Mouse (Mus musculus) skeletal muscle tissue, adult 2 months (tissue): Measurements from ENCODE around the gene Iqck.

Experiments
- DNase-seq: peaks from one replicate; pipeline ENCODE4 v3.0.0-alpha.2; 2012; ENCODE audit warnings: low read depth, low spot score

The Iqck gene

GRCm38 (mm10) chr7:118855171-118855876 is at the start of gene Iqck:
Iqck (plus strand) TSS chr7:118855752.
- peak; percentile 73 for DNase-seq

DNA sequence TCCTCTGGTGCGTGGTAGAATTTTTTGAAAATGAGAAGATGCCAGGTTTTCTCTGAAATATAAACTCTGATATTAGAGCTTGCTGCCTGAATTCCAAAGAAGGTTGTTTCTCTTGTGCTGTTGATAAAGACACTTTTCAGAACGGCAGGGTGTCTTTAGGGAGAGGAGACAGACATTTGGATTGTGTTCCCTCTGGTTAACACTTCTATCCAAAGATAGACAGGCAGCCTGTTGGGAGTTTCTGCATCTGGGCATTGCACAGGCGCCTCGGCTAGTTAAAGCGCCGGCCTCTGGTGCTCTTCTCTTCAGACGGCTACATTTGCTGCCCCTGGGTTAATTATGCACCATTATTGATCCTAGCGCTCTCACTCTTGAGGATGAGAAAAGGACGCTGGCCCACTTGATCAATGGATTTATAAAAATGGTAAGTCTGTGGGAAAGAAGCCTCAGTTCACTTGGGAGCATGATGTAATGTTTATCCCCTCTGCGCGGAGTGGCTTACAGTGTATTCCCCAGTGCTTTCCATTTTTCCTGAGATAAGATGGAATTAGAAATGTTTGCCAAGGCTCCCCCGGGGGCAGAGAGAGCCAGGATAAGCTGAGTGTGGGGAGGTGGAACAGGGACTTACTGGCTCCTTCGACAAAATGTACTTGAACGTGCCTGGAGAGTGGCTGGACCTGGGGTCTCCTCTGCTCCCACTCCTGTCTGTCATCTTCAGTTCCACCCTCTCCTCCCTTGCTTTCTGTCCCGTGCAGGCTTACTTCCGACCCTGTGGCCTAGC is 48.7 kb upstream of the Iqck start:
- no peak for DNase-seq

DNA sequence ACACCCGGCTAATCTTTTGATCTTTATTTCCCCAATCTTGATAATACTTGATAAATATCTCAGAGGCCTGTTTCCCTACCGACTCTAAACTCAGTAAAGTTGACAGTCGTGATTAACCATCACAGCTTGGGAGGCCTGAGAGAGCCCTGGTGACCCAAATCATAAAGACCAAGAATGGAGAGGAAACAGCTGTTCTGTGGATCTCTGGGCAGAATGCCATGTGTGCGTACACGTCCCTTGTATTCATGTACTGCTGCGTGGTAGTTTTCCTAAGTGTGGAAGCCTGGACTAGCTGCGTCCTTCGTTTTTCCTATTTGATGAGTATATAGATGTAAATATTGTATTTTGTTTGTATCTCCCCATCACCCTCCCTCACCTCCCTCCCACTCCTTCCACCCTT is 47.7 kb upstream of the Iqck start:
- peak; percentile 18 for DNase-seq

- DNase-seq, result no peak
These were observed 44.0 kb upstream of the Iqck start for GRCm38 (mm10) chr7:118811407-118812106.

DNA sequence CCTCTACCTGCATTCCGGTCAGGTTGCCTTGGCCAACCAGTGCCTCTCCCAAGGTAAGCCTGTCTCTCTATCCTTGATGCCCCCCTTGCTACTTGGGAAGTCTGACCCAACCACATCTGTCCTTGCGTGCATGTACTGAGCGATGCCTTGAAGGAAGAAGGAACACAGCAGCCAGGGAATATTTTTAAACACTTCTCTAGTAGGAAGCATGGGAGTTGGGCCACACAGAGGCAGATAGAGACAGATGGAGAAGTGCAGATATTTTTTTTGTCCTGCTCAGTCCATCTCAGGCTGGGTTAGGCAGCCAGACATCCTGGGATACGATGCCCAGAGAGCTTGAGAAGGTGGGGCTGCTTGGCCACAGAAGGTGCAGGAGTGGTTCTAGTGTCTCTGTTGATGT is 42.0 kb upstream of the Iqck start:
- no peak for DNase-seq

DNA sequence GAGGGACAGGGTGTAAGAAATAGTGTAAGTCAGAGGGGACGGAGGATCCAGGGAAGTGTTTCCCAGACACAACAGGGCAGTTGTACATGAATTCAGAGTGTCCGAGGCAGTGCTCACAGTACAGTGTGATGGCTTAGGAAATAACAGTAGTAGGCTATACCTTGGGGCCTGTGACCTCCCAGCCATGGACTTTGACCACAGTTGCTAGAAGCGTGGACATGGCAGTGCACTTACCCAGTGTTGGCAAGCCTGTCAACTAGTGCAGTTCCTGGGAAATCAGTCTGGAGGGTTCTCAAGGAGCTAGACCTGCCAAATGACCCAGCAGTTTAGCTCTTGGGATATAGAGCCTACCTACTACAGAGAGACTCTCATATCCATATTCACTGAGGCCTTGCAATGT is 39.3 kb upstream of the Iqck start:
- no peak for DNase-seq

GRCm38 (mm10) chr7:118817741-118818140 is 37.8 kb upstream of the Iqck start:
- DNase-seq, result no peak

DNA sequence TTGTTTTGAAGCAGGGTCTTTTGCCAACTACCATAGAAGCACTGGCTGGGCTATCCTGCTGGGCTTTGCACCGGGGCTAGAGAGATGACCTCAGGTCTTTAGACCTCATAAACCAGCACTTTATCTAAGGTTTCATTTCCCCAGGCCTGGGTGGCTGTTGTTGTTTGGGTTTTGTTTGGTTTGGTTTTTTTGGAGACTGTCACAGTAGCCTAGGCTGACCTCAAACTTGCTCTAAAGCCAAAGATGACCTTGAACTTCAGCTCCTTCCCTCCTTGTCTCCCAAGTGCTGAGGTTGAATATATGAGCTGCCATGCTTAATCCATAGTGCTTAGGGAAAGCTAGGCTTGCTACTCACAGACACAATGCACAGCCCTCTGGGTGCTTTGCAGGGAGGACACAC is 35.9 kb upstream of the Iqck start:
- no peak for DNase-seq

DNA sequence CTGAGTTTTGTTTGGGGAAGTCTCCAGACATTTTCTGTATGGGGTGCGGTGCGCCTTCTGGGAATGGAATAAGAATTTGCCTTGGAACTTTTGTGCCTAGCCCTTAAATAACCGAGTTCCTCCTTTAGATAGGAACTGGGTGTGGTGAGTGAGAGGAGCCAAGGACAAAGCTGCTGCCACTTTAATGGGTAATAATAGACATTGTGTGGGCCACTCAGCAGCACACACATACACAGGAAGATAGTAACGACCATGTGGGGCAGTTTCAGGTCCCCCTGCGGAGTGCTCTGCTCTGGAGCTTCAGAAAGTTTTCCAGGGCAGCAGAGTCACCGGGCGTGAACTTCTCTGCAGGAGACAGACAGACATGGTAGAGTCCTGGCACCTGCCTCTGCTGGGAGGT is 34.2 kb upstream of the Iqck start:
- DNase-seq, result peak; percentile 39

DNA sequence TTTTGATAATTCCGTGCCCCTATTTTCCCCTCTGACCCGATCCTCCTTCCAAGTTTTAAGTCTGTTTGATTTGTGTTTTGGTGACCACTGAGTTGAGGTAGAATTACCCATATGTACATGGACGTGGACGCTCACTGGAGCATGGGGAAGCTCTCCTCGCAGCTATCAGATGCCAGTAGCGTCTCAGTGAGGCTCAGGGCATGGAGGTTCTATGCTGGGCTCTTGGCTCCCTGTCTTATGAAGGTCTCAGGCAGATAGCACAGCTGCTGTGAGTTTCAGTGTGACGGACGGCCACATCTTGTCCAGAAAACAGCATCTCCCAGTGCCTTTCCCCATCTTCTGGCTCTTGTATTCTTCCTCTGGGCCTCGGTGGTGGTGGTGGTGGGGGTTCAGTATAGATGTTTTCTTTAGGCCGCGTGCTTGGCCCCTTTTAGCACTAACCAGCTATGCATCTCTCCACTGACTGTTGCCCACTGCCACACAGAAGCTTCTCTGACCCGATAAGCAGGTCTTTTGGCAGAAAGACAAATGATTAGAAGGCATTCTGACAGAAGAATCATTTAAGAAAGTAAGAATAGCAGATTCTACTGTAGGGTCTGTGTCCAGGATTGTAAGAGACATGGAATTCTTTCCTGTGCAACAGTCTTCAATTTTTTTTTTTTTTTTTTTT is 33.5 kb upstream of the Iqck start:
- DNase-seq, result no peak

- DNase-seq, result no peak
These were observed 31.1 kb upstream of the Iqck start for GRCm38 (mm10) chr7:118824451-118824850.

DNA sequence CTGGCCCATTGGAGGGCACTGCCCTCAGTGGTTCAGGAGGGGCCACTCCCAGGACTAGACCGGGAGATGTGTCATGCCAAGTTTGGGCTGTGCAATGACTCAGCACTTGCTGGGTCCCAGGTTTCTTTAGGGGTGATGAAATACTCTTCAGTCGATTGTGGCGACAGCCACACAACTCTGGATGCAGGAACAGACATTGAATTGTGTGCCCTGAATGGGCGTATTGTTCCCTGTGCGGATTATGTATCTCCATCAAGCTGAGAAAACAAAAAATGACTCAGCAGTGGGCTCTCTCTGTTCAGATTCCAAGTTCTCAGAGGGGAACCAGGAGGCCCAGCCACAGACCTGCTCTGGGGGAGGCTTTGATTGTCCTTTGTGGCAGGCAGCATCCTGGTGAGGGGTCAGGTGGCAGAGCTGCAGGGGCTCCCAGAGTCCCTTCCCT is 27.6 kb upstream of the Iqck start:
- DNase-seq, result no peak

DNA sequence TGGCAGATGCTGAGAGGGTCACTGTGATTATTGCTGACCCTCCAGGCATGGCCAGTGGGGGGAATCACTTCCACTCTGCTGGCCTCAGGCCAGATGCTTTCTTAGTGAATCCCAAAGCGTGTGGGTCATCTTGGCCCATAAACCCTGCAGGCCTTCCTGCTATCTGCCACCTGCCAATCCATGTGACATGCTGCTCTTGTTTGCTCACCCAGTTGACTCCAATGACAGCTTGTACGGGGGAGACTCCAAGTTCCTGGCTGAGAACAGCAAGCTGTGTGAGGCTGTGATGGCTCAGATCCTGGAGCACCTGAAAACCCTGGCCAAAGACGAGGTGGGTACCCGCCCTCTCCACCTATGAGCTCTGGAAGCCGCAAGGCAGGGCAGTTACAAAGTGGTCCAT is 17.7 kb upstream of the Iqck start:
- DNase-seq, result no peak

- no peak for DNase-seq
These were observed 14.4 kb upstream of the Iqck start for GRCm38 (mm10) chr7:118841030-118841745.

DNA sequence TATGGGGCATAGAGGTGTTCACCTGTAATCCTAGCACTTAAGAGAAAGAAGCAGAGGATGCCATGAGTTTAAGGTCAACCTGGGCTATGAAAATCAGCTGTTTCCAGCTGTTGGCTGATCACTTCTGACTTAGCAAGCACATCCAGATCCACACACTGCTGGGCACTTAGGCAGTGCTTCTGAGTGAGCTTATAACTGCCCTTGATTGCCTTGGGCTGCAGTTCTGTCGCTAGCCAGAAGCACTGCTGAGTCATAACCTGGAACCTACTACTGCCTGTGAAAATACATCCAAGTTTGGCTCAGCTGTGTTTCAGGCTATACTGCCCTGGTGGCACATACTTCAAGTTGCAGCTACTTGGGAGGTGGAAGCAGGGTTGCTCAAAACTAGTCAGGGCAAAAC is 13.8 kb upstream of the Iqck start:
- peak; percentile 57 for DNase-seq

DNA sequence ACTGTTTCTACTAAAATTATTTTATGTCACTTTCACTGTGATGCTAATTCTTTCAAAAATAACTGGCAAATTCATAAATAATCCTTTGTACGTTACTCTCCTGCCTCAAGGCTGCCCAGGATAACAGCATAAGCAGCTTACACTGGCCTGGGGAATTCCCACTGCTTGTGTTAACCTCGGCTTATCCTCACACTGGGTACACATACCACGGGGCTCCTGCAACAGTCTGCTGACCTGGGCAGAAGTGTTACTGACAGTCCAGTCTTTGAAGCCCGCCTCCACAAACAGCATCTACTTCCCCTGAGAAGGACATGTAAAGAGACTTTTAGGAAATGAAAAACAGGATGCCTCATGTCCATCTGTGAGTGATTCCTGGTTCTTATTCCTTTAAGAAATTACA is 12.6 kb upstream of the Iqck start:
- no peak for DNase-seq

GRCm38 (mm10) chr7:118845141-118845540 is 10.4 kb upstream of the Iqck start:
- DNase-seq, result no peak

GRCm38 (mm10) chr7:118846329-118846728 is 9.2 kb upstream of the Iqck start:
- no peak for DNase-seq

DNA sequence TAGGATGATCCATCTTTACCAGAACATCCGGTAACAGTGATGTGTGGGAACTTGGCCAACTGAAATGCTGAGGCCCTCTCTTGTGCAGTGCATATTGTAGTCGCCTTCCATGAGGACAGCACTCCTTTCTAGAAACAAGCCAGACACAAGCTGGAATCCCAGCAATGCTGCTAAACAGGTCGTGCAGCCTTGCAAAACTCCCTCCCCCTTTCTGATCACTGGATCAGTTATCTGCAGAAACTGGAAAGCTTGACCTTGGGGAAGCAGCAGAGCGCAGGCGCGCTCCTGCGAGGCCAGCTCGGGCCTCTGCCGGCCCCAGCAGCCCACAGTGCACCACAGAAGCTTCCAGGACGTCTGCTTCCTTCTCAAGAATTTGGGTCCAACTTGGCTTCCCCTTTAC is 6.8 kb upstream of the Iqck start:
- no peak for DNase-seq

DNA sequence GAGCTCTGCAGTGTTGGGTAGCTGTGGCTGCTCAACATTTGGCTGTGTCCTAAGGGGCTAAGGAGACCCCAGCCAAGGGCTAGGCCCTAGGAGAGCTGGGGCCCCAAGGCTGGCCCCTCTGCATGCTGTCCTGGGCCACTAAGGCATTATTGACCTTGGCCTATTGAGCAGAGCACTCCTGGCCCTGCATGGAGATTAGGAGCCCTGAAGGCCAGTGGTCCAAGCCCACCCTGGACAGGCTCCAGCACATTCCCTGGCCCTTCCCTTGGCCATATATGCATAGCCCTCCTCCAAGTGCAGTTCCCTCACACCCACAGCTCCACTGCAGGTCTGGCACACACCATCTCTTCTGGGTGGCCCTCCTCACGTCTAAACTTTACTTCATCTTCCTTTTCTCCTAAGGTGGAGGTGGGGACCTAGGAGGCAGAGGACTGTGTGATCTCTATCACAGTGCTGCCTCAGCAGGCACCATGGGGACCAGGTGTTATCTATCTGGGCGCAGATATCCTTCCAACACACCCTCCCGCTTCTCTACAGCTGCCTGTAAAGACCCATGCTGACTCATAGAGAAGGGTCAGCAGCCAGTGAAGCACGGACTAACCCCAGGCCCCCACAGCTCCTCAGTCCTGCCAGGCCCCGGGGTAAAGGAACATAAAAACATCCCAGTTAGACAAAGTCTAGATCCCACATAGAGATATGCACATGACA is 5.9 kb upstream of the Iqck start:
- no peak for DNase-seq
